Mouse (Mus musculus) testis, adult 10 weeks (tissue): ENCODE results near the gene Styxl1. TPM values are rescaled to one million over a fixed set of nuclear protein-coding genes. Genes with fewer than 3 reads are reported as not detected.

ENCODE experiments used
- polyA plus RNA-seq: library from polyadenylated mRNA; stranded (reverse); fragments of 350-450 nt; fragmentation: Illumina TruSeq; extraction: RNeasy Lipid Tissue Mini Kit (QIAGEN cat#74804); gene quantifications from one replicate; pipeline ENCODE4 v1.2.3, GENCODE M21; 2014; ENCODE audit warnings: low read depth, low replicate concordance

The Styxl1 gene
- 84.2 TPM for polyA plus RNA-seq

GRCm38 (mm10) chr5:135777796-135778470, at the start of gene Styxl1:
Gene Styxl1, minus strand, starts transcription at chr5:135778385.

GRCm38 (mm10) chr5:135806555-135807262, 28.5 kb upstream of the Styxl1 start, which contains the start of gene Srrm3:
Gene Srrm3, plus strand, starts transcription at chr5:135806890.

GRCm38 (mm10) chr5:135778471-135779445, 573 bp upstream of the Styxl1 start, which contains the start of gene Mdh2:
Gene Mdh2, plus strand, starts transcription at chr5:135778480.

GRCm38 (mm10) chr5:135743741-135744609, 34.2 kb downstream of the Styxl1 start, which contains the start of gene Tmem120a:
Gene Tmem120a, minus strand, starts transcription at chr5:135744448.

Other genes with a start within 250 kb of the Styxl1 start
- gene Hip1, start 233.3 kb downstream of the Styxl1 start, polyA plus RNA-seq, result 7.3 TPM
- gene Ccl26, start 214.8 kb downstream of the Styxl1 start, polyA plus RNA-seq, result not detected
- gene Ccl24, start 205.3 kb downstream of the Styxl1 start, polyA plus RNA-seq, result 0.27 TPM
- gene Rhbdd2, start 145.8 kb downstream of the Styxl1 start, polyA plus RNA-seq, result 8.4 TPM
- gene Por, start 108.4 kb downstream of the Styxl1 start, polyA plus RNA-seq, result 6.5 TPM
- gene Tmem120a, start 33.9 kb downstream of the Styxl1 start, polyA plus RNA-seq, result 22.3 TPM
- 7.6 TPM for gene Mdh2, start 95 bp upstream of the Styxl1 start, polyA plus RNA-seq
- 0.04 TPM for gene Srrm3, start 28.5 kb upstream of the Styxl1 start, polyA plus RNA-seq
- gene Hspb1, start 109.5 kb upstream of the Styxl1 start, polyA plus RNA-seq, result 0.99 TPM
- gene Ywhag, start 156.2 kb upstream of the Styxl1 start, polyA plus RNA-seq, result 16.5 TPM
- gene Ssc4d, start 196.1 kb upstream of the Styxl1 start, polyA plus RNA-seq, result 0.18 TPM
- not detected for gene Zp3, start 201.7 kb upstream of the Styxl1 start, polyA plus RNA-seq
- gene Dtx2, start 216.4 kb upstream of the Styxl1 start, polyA plus RNA-seq, result 1.4 TPM